Mouse (Mus musculus) CH12F3 (cell line): ENCODE data around the gene Enox2.
"Not testable (repeated sequence)": the region's sequence is repeated elsewhere in the genome, so short reads cannot be mapped to it uniquely, and the experiment has no call there.

ENCODE experiments used
- in situ Hi-C: fragments of 300-500 bp; cut with MboI; formaldehyde crosslinking; loops from 2 replicates; pipeline ENCODE4 v1.14.3; 2020; ENCODE audit warnings: low sequenced_read_pairs

The Enox2 gene

GRCm38 (mm10) chrX:49287700-49288563, at the start of gene Enox2:
Gene Enox2 (minus strand): TSS chrX:49288259.
- in situ Hi-C loops = no loop called here

- in situ Hi-C loops = loop anchor here (25.0 kb wide), 1 partner anchor 422 kb away; the partner anchor contains the start of gene Gm595
Observed at GRCm38 (mm10) chrX:49309496-49309895, 21.4 kb upstream of the Enox2 start.

- in situ Hi-C loops = loop anchor here (25.0 kb wide), 1 partner anchor 419 kb away; the partner anchor contains the start of gene Gm595
Observed at GRCm38 (mm10) chrX:49306659-49307058, 18.6 kb upstream of the Enox2 start.

GRCm38 (mm10) chrX:49279918-49280586, 8.0 kb downstream of the Enox2 start:
- in situ Hi-C loops = no loop called here

- in situ Hi-C loops = no loop called here
Observed at GRCm38 (mm10) chrX:49273487-49274042, 14.5 kb downstream of the Enox2 start.

GRCm38 (mm10) chrX:49250816-49251215, 37.2 kb downstream of the Enox2 start:
- in situ Hi-C loops = no loop called here

- in situ Hi-C loops = no loop called here
Observed at GRCm38 (mm10) chrX:49225792-49226426, 62.1 kb downstream of the Enox2 start.

- in situ Hi-C loops = no loop called here
Observed at GRCm38 (mm10) chrX:49216422-49216821, 71.6 kb downstream of the Enox2 start.

GRCm38 (mm10) chrX:49196386-49196785, 91.7 kb downstream of the Enox2 start:
- in situ Hi-C loops = no loop called here

GRCm38 (mm10) chrX:49181136-49181535, 106.9 kb downstream of the Enox2 start:
- in situ Hi-C loops = no loop called here

GRCm38 (mm10) chrX:49178670-49179069, 109.4 kb downstream of the Enox2 start:
- in situ Hi-C loops = no loop called here

- in situ Hi-C loops = no loop called here
Observed at GRCm38 (mm10) chrX:49154280-49154679, 133.8 kb downstream of the Enox2 start.

- in situ Hi-C loops = no loop called here
Observed at GRCm38 (mm10) chrX:49124774-49125429, 163.2 kb downstream of the Enox2 start.

- in situ Hi-C loops = no loop called here
Observed at GRCm38 (mm10) chrX:49116465-49116864, 171.6 kb downstream of the Enox2 start.

GRCm38 (mm10) chrX:49112412-49112811, 175.6 kb downstream of the Enox2 start:
- in situ Hi-C loops = no loop called here

- in situ Hi-C loops = not testable (repeated sequence)
Observed at GRCm38 (mm10) chrX:49100542-49100941, 187.5 kb downstream of the Enox2 start.

- in situ Hi-C loops = no loop called here
Observed at GRCm38 (mm10) chrX:49096249-49096648, 191.8 kb downstream of the Enox2 start.

GRCm38 (mm10) chrX:49075055-49075454, 213.0 kb downstream of the Enox2 start:
- in situ Hi-C loops = no loop called here

- in situ Hi-C loops = no loop called here
Observed at GRCm38 (mm10) chrX:49073563-49073962, 214.5 kb downstream of the Enox2 start.

- in situ Hi-C loops = no loop called here
Observed at GRCm38 (mm10) chrX:49045118-49045517, 242.9 kb downstream of the Enox2 start.

GRCm38 (mm10) chrX:49009746-49010145, 278.3 kb downstream of the Enox2 start:
- in situ Hi-C loops = no loop called here
